Mouse (Mus musculus) midbrain, embryonic 13.5 days (tissue): ENCODE results near the gene Usp17lc. TPM values are rescaled to one million over a fixed set of nuclear protein-coding genes. Genes with fewer than 3 reads are reported as not detected.
"Not testable (repeated sequence)": the region's sequence is repeated elsewhere in the genome, so short reads cannot be mapped to it uniquely, and the experiment has no call there.

Experiments
- ATAC-seq: fragments of 200-750 bp; cut with Nextera tagmentation; 2 replicates; pipeline ENCODE4 v1.8.0; 2017; ENCODE audit warnings: mild to moderate bottlenecking, moderate TSS enrichment, moderate library complexity
- H3K27ac ChIP-seq: fragments of 300-500 bp; sonication (generic); 2 replicates; pipeline ENCODE4 v1.5.1; 2015; ENCODE audit warnings: inconsistent platforms, mild to moderate bottlenecking, moderate library complexity
- H3K27me3 ChIP-seq: fragments of 300-500 bp; sonication (generic); 2 replicates; pipeline ENCODE4 v1.6.1; 2015; ENCODE audit warnings: mild to moderate bottlenecking, inconsistent platforms
- H3K36me3 ChIP-seq: fragments of 300-500 bp; sonication (generic); 2 replicates; pipeline ENCODE4 v1.6.1; 2015; ENCODE audit warnings: mild to moderate bottlenecking, inconsistent platforms
- H3K4me1 ChIP-seq: fragments of 300-500 bp; sonication (generic); replicated peaks from 2 replicates; pipeline ENCODE4 v1.6.1; 2015; ENCODE audit warnings: inconsistent platforms
- H3K4me2 ChIP-seq: fragments of 300-500 bp; sonication (generic); replicated peaks from 2 replicates; pipeline ENCODE4 v1.6.1; 2015; ENCODE audit warnings: moderate library complexity, mild to moderate bottlenecking, inconsistent platforms
- H3K4me3 ChIP-seq: fragments of 300-500 bp; sonication (generic); replicated peaks from 2 replicates; pipeline ENCODE4 v1.5.1; 2015; ENCODE audit warnings: mild to moderate bottlenecking, inconsistent platforms
- H3K9ac ChIP-seq: fragments of 300-500 bp; sonication (generic); replicated peaks from 2 replicates; pipeline ENCODE4 v1.6.1; 2015; ENCODE audit warnings: mild to moderate bottlenecking, inconsistent platforms
- H3K9me3 ChIP-seq: fragments of 300-500 bp; sonication (generic); 2 replicates; pipeline ENCODE4 v1.6.1; 2016; ENCODE audit warnings: mild to moderate bottlenecking, inconsistent platforms
- WGBS: fragments of 180-500 bp; shearing (Covaris S2); methylation state at CpG from one replicate; pipeline ENCODE4 v1.1.7; 2015; 5-methylcytosine and 5-hydroxymethylcytosine counted together
- microRNA-seq: library from miRNA; unstranded; fragments of <30 nt; microRNA quantifications from one replicate; pipeline ENCODE4, GENCODE M21; 2016
- polyA plus RNA-seq: library from polyadenylated mRNA; unstranded; fragments of >200 nt; fragmentation: Nextera tagmentation; extraction: Ambion mirVana; gene quantifications from 2 replicates; pipeline ENCODE4 v1.2.1, GENCODE M21; 2015

Usp17lc gene
- not detected in 2 replicates for polyA plus RNA-seq

- not testable (repeated sequence) for H3K9ac ChIP-seq, H3K9me3 ChIP-seq, H3K27me3 ChIP-seq, H3K4me3 ChIP-seq, H3K27ac ChIP-seq, H3K4me2 ChIP-seq, H3K4me1 ChIP-seq, H3K36me3 ChIP-seq, ATAC-seq
- WGBS = 72% methylated on average over 1 of the region's 1 CpGs
Observed at GRCm38 (mm10) chr7:103414772-103415171, at the start of gene Usp17lc. Usp17lc (plus strand) TSS chr7:103415072.

DNA sequence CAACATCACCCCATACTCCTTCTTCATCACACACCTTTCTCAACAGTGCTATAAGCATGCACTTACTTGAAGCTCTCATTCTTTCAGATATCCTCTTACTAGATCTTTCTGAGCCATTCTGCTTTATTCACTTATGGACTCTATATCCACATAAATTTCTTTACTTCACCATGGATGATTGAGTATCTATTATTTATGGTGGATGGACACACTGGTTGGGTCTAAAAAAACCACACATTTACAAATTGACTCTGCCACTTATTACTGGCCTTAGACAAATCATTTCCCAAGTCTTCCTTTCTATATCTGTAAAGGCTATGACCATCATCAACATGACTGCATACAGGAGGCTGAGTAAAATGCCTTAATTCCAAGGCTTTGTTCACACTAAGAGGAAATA, 28.8 kb upstream of the Usp17lc start, which contains the start of gene Olfr603:
Olfr603 (minus strand) TSS at position 101 of the 400 bp plus-strand sequence.
- H3K27me3 ChIP-seq = no peaks in the 10 kb centered on the region
- no peak within 1 kb of the TSS for H3K4me3 ChIP-seq
- no peak for ATAC-seq
- H3K36me3 ChIP-seq = no peaks in the 10 kb centered on the region
- no peak within 1 kb of the TSS for H3K9ac ChIP-seq
- H3K27ac ChIP-seq = no peak within 1 kb of the TSS
- H3K9me3 ChIP-seq = no peaks in the 10 kb centered on the region
- no peak within 1 kb of the TSS for H3K4me2 ChIP-seq
- no peaks in the 10 kb centered on the region for H3K4me1 ChIP-seq

- Histone ChIP-seq H3K9me3 (no peaks in the 10 kb centered on the region), H3K4me1 (no peaks in the 10 kb centered on the region), H3K27ac (no peak overlapping the region), H3K27me3 (no peaks in the 10 kb centered on the region), H3K4me2 (no peak overlapping the region), H3K36me3 (no peaks in the 10 kb centered on the region), H3K4me3 (no peak overlapping the region), H3K9ac (no peak overlapping the region)
- no peak for ATAC-seq
Observed at GRCm38 (mm10) chr7:103397758-103398157, 17.1 kb upstream of the Usp17lc start.

GRCm38 (mm10) chr7:103398981-103399380, 15.9 kb upstream of the Usp17lc start:
- whole genome bisulfite sequencing = 9% methylated on average over 1 of the region's 1 CpGs
- H3K9me3 ChIP-seq = no peaks in the 10 kb centered on the region
- H3K4me2 ChIP-seq = no peak overlapping the region
- no peaks in the 10 kb centered on the region for H3K4me1 ChIP-seq
- H3K4me3 ChIP-seq = no peak overlapping the region
- H3K27ac ChIP-seq = no peak overlapping the region
- no peak overlapping the region for H3K9ac ChIP-seq
- no peaks in the 10 kb centered on the region for H3K27me3 ChIP-seq
- no peak for ATAC-seq
- H3K36me3 ChIP-seq = no peaks in the 10 kb centered on the region

DNA sequence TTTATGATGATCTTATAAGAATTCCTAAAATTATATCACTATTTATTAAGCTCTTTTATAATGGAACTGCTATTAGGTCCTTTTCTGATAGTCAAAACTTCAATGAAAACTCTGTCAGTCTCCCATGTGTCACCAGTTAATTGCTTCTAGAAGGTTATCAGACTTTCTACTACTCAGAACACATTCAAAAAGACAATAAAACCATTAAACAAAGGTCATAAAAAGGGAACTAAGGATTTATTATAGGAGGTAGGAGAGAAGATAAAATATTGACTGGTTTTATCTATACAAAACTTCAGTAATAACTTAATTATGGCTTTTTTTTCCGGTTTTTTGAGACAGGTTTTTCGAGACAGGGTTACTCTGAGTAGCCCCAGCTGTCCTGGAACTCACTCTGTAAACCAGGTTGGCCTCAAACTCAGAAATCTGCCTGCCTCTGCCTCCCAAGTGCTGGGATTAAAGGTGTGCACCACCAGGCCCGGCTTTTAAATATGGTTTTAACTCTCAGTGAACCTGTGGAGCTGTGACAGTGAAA, 8.3 kb upstream of the Usp17lc start:
- WGBS = 72% methylated on average over 3 of the region's 3 CpGs
- H3K9me3 ChIP-seq, ATAC-seq: not testable (repeated sequence)

GRCm38 (mm10) chr7:103445339-103445738, 30.5 kb downstream of the Usp17lc start, which contains the start of gene Olfr605:
Olfr605 (minus strand) TSS chr7:103445439.
- no peak for ATAC-seq
- H3K4me2 ChIP-seq = no peak within 1 kb of the TSS
- H3K27ac ChIP-seq = no peak within 1 kb of the TSS
- H3K36me3 ChIP-seq = no peaks in the 10 kb centered on the region
- WGBS = 79% methylated on average over 1 of the region's 1 CpGs
- no peaks in the 10 kb centered on the region for H3K4me1 ChIP-seq
- no peaks in the 10 kb centered on the region for H3K9me3 ChIP-seq
- no peak within 1 kb of the TSS for H3K4me3 ChIP-seq
- H3K27me3 ChIP-seq = no peaks in the 10 kb centered on the region
- no peak within 1 kb of the TSS for H3K9ac ChIP-seq

More for the DNA sequence above, 8.3 kb upstream of the Usp17lc start:
- not testable (repeated sequence) for H3K9ac ChIP-seq, H3K27ac ChIP-seq, H3K4me2 ChIP-seq, H3K27me3 ChIP-seq, H3K36me3 ChIP-seq, H3K4me1 ChIP-seq, H3K4me3 ChIP-seq

DNA sequence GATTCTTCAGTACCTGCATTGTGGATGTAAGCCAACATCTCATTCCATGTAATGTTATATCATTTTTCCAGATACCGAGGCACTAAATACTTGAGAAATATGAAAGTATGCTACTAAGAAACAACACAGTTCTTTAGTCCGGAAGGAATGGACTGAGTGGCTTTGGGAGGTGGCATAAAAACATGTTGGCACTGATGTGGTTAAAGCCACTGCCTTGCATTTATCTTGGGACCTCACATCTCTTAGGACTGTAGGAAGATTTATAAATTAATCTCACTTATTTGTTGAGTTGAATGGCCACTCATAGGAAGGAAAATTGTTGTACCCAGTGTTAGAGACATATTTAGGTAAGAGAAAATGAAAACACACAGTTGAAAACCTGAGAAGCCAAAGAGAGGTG, 33.9 kb downstream of the Usp17lc start, which contains the start of gene Olfr606:
Olfr606 (plus strand) TSS at position 301 of the 400 bp plus-strand sequence.
- no peaks in the 10 kb centered on the region for H3K9me3 ChIP-seq
- H3K4me1 ChIP-seq = no peaks in the 10 kb centered on the region
- no peak within 1 kb of the TSS for H3K27ac ChIP-seq
- H3K36me3 ChIP-seq = no peaks in the 10 kb centered on the region
- H3K9ac ChIP-seq = no peak within 1 kb of the TSS
- H3K27me3 ChIP-seq = no peaks in the 10 kb centered on the region
- H3K4me3 ChIP-seq = no peak within 1 kb of the TSS
- 93% methylated on average over 2 of the region's 2 CpGs for WGBS
- ATAC-seq = no peak
- no peak within 1 kb of the TSS for H3K4me2 ChIP-seq

- 95% methylated on average over 5 of the region's 5 CpGs for WGBS
- Histone ChIP-seq H3K27me3 (no peaks in the 10 kb centered on the region), H3K4me2 (no peak overlapping the region), H3K4me1 (no peaks in the 10 kb centered on the region), H3K4me3 (no peak overlapping the region), H3K9ac (no peak overlapping the region), H3K27ac (no peak overlapping the region), H3K9me3 (no peaks in the 10 kb centered on the region), H3K36me3 (no peaks in the 10 kb centered on the region)
- no peak for ATAC-seq
Observed at GRCm38 (mm10) chr7:103460590-103460989, 45.7 kb downstream of the Usp17lc start.

Small RNA genes lying within 50 kb of the gene (microRNA-seq; reads per million reads assigned to microRNA genes)
- gene Gm25774 = not detected

Other genes with a start within 250 kb of the Usp17lc start
- not detected in 2 replicates for gene Olfr591, start 236.7 kb upstream of the Usp17lc start, polyA plus RNA-seq
- gene Olfr592, start 230.3 kb upstream of the Usp17lc start, polyA plus RNA-seq = not detected in 2 replicates
- not detected in 2 replicates for gene Olfr593, start 203.2 kb upstream of the Usp17lc start, polyA plus RNA-seq
- not detected in 2 replicates for gene Olfr594, start 198.1 kb upstream of the Usp17lc start, polyA plus RNA-seq
- gene Usp17ld, start 162.6 kb upstream of the Usp17lc start, polyA plus RNA-seq = not detected in 2 replicates
- gene Olfr596, start 109.4 kb upstream of the Usp17lc start, polyA plus RNA-seq = not detected in 2 replicates
- gene Olfr597, start 98.8 kb upstream of the Usp17lc start, polyA plus RNA-seq = not detected in 2 replicates
- not detected in 2 replicates for gene Olfr598, start 91.5 kb upstream of the Usp17lc start, polyA plus RNA-seq
- not detected in 2 replicates for gene Olfr599, start 79.2 kb upstream of the Usp17lc start, polyA plus RNA-seq
- gene Olfr600, start 65.4 kb upstream of the Usp17lc start, polyA plus RNA-seq = not detected in 2 replicates
- not detected in 2 replicates for gene Olfr601, start 52.4 kb upstream of the Usp17lc start, polyA plus RNA-seq
- gene Olfr603, start 28.9 kb upstream of the Usp17lc start, polyA plus RNA-seq = not detected in 2 replicates
- gene Olfr605, start 30.4 kb downstream of the Usp17lc start, polyA plus RNA-seq = not detected in 2 replicates
- not detected in 2 replicates for gene Olfr606, start 34.0 kb downstream of the Usp17lc start, polyA plus RNA-seq
- gene Olfr607, start 49.1 kb downstream of the Usp17lc start, polyA plus RNA-seq = not detected in 2 replicates
- gene Olfr608, start 54.8 kb downstream of the Usp17lc start, polyA plus RNA-seq = not detected in 2 replicates
- gene Olfr609, start 83.0 kb downstream of the Usp17lc start, polyA plus RNA-seq = not detected in 2 replicates
- not detected in 2 replicates for gene Olfr610, start 97.0 kb downstream of the Usp17lc start, polyA plus RNA-seq
- gene Olfr611, start 105.8 kb downstream of the Usp17lc start, polyA plus RNA-seq = not detected in 2 replicates
- gene Olfr612, start 127.6 kb downstream of the Usp17lc start, polyA plus RNA-seq = not detected in 2 replicates
- not detected in 2 replicates for gene Olfr613, start 133.0 kb downstream of the Usp17lc start, polyA plus RNA-seq
- gene Olfr615, start 141.0 kb downstream of the Usp17lc start, polyA plus RNA-seq = not detected in 2 replicates
- gene Olfr616, start 154.1 kb downstream of the Usp17lc start, polyA plus RNA-seq = not detected in 2 replicates
- gene Olfr617, start 158.0 kb downstream of the Usp17lc start, polyA plus RNA-seq = not detected in 2 replicates
- not detected in 2 replicates for gene Olfr618, start 175.0 kb downstream of the Usp17lc start, polyA plus RNA-seq
- gene Olfr619, start 185.5 kb downstream of the Usp17lc start, polyA plus RNA-seq = not detected in 2 replicates
- gene Olfr620, start 197.5 kb downstream of the Usp17lc start, polyA plus RNA-seq = not detected in 2 replicates
- gene Olfr622, start 227.6 kb downstream of the Usp17lc start, polyA plus RNA-seq = not detected in 2 replicates
- not detected in 2 replicates for gene Olfr623, start 248.6 kb downstream of the Usp17lc start, polyA plus RNA-seq